Mouse (Mus musculus) megakaryocyte, embryonic 14.5 days (primary cell): ENCODE results near the gene Fnip1.

Source experiments
- FLI1 ChIP-seq: IDR thresholded peaks from 2 replicates; pipeline ENCODE4 v1.6.1; 2012; ENCODE audit warnings: low read length, inconsistent platforms, mixed read lengths
- GATA1 ChIP-seq: IDR thresholded peaks from 3 replicates; pipeline ENCODE4 v1.6.1; 2012; ENCODE audit warnings: mixed read lengths, low read length, inconsistent platforms, borderline replicate concordance

- TF ChIP-seq FLI1 (no peak), GATA1 (no peak)
Measured at GRCm38 (mm10) chr11:54528002-54528401, 90.0 kb downstream of the Fnip1 start.
